Mouse (Mus musculus) neural tube, embryonic 12.5 days (tissue): ENCODE results near the gene Adcy5. TPM values are rescaled to one million over a fixed set of nuclear protein-coding genes. Genes with fewer than 3 reads are reported as not detected.

Experiments used
- ATAC-seq: fragments of 200-750 bp; cut with Nextera tagmentation; 2 replicates; pipeline ENCODE4 v1.8.0; 2017; ENCODE audit warnings: low read depth, mild to moderate bottlenecking, moderate TSS enrichment, moderate library complexity; ENCODE audit not compliant: low FRiP score
- H3K27ac ChIP-seq: fragments of 300-500 bp; sonication (generic); 2 replicates; pipeline ENCODE4 v1.5.1; 2016
- H3K27me3 ChIP-seq: fragments of 300-500 bp; sonication (generic); replicated peaks from 2 replicates; pipeline ENCODE4 v1.6.1; 2016; ENCODE audit warnings: mild to moderate bottlenecking
- H3K36me3 ChIP-seq: fragments of 300-500 bp; sonication (generic); 2 replicates; pipeline ENCODE4 v1.6.1; 2016; ENCODE audit warnings: mild to moderate bottlenecking
- H3K4me1 ChIP-seq: fragments of 300-500 bp; sonication (generic); 2 replicates; pipeline ENCODE4 v1.6.1; 2016
- H3K4me2 ChIP-seq: fragments of 300-500 bp; sonication (generic); replicated peaks from 2 replicates; pipeline ENCODE4 v1.6.1; 2016; ENCODE audit warnings: mild to moderate bottlenecking
- H3K4me3 ChIP-seq: fragments of 300-500 bp; sonication (generic); 2 replicates; pipeline ENCODE4 v1.5.1; 2016
- H3K9ac ChIP-seq: fragments of 300-500 bp; sonication (generic); 2 replicates; pipeline ENCODE4 v1.6.1; 2016; ENCODE audit warnings: mild to moderate bottlenecking
- H3K9me3 ChIP-seq: fragments of 300-500 bp; sonication (generic); 2 replicates; pipeline ENCODE4 v1.6.1; 2016; ENCODE audit warnings: mild to moderate bottlenecking
- WGBS: fragments of 180-500 bp; shearing (Covaris S2); methylation state at CpG from one replicate; pipeline ENCODE4 v1.1.7; 2016; 5-methylcytosine and 5-hydroxymethylcytosine counted together
- polyA plus RNA-seq: library from polyadenylated mRNA; unstranded; fragments of >200 nt; fragmentation: Nextera tagmentation; extraction: Ambion mirVana; gene quantifications from 2 replicates; pipeline ENCODE4 v1.2.1, GENCODE M21; 2016

The Adcy5 gene
- polyA plus RNA-seq, 1 experiment from 2014 or later = 3.8 TPM

- H3K4me3 ChIP-seq = no peak overlapping the region
- WGBS = 66% methylated on average over 4 of the region's 4 CpGs
- H3K4me2 ChIP-seq = peak overlapping the region; percentile 37
- H3K9ac ChIP-seq = no peak overlapping the region
- H3K36me3 ChIP-seq = no peaks in the 10 kb centered on the region
- ATAC-seq = no peak
- H3K27me3 ChIP-seq = peaks cover 19% of the 10 kb centered on the region
- peaks cover 70% of the 10 kb centered on the region for H3K4me1 ChIP-seq
- H3K27ac ChIP-seq = no peak overlapping the region
- no peaks in the 10 kb centered on the region for H3K9me3 ChIP-seq
These were observed 5.3 kb downstream of the Adcy5 start for GRCm38 (mm10) chr16:35159991-35160390.

- Histone ChIP-seq H3K27me3 (no peaks in the 10 kb centered on the region), H3K4me1 (peaks cover 39% of the 10 kb centered on the region), H3K9me3 (no peaks in the 10 kb centered on the region), H3K27ac (no peak overlapping the region; the same call in 1 of the 2 replicates), H3K4me2 (peak overlapping the region; percentile 31), H3K36me3 (no peaks in the 10 kb centered on the region), H3K4me3 (no peak overlapping the region; the same call in 1 of the 2 replicates), H3K9ac (peak overlapping the region; percentile 5; the same call in 1 of the 2 replicates)
- peak; percentile 83 for ATAC-seq
- 39% methylated on average over 19 of the region's 19 CpGs for WGBS
These were observed 9.9 kb downstream of the Adcy5 start for GRCm38 (mm10) chr16:35164361-35165224.

- Histone ChIP-seq H3K4me1 (peaks cover 31% of the 10 kb centered on the region), H3K4me3 (no peak overlapping the region), H3K36me3 (no peaks in the 10 kb centered on the region), H3K9me3 (no peaks in the 10 kb centered on the region), H3K9ac (no peak overlapping the region), H3K4me2 (peak overlapping the region; percentile 31; the same call in 1 of the 2 replicates), H3K27me3 (no peaks in the 10 kb centered on the region), H3K27ac (no peak overlapping the region)
- ATAC-seq = no peak
- 83% methylated on average over 6 of the region's 6 CpGs for WGBS
These were observed 10.7 kb downstream of the Adcy5 start for GRCm38 (mm10) chr16:35165361-35165760.

GRCm38 (mm10) chr16:35165788-35166187, 11.1 kb downstream of the Adcy5 start:
- Histone ChIP-seq H3K27ac (no peak overlapping the region), H3K9me3 (no peaks in the 10 kb centered on the region), H3K4me2 (no peak overlapping the region), H3K36me3 (no peaks in the 10 kb centered on the region), H3K4me3 (no peak overlapping the region), H3K4me1 (peaks cover 27% of the 10 kb centered on the region), H3K27me3 (no peaks in the 10 kb centered on the region), H3K9ac (no peak overlapping the region)
- ATAC-seq = no peak
- 88% methylated on average over 3 of the region's 3 CpGs for WGBS

- no peaks in the 10 kb centered on the region for H3K9me3 ChIP-seq
- no peaks in the 10 kb centered on the region for H3K36me3 ChIP-seq
- no peak for ATAC-seq
- H3K4me3 ChIP-seq = no peak overlapping the region
- H3K27me3 ChIP-seq = no peaks in the 10 kb centered on the region
- peaks cover 13% of the 10 kb centered on the region for H3K4me1 ChIP-seq
- H3K27ac ChIP-seq = no peak overlapping the region
- WGBS = 81% methylated on average over 7 of the region's 7 CpGs
- H3K9ac ChIP-seq = no peak overlapping the region
- H3K4me2 ChIP-seq = no peak overlapping the region
These were observed 14.8 kb downstream of the Adcy5 start for GRCm38 (mm10) chr16:35169431-35169830.

- H3K36me3 ChIP-seq = no peaks in the 10 kb centered on the region
- H3K9ac ChIP-seq = no peak overlapping the region
- no peak for ATAC-seq
- H3K27me3 ChIP-seq = no peaks in the 10 kb centered on the region
- 0 out of 2 replicates have a peak, but pooled peaks cover 3% of the 10 kb centered on the region for H3K4me1 ChIP-seq
- WGBS = 91% methylated on average over 5 of the region's 5 CpGs
- no peaks in the 10 kb centered on the region for H3K9me3 ChIP-seq
- no peak overlapping the region for H3K4me3 ChIP-seq
- H3K4me2 ChIP-seq = no peak overlapping the region
- no peak overlapping the region for H3K27ac ChIP-seq
These were observed 17.5 kb downstream of the Adcy5 start for GRCm38 (mm10) chr16:35172195-35172594.

- 0 out of 2 replicates have a peak, but pooled peaks cover 3% of the 10 kb centered on the region for H3K36me3 ChIP-seq
- no peak overlapping the region for H3K9ac ChIP-seq
- H3K27ac ChIP-seq = no peak overlapping the region
- WGBS = 83% methylated on average over 3 of the region's 3 CpGs
- peaks cover 6% of the 10 kb centered on the region for H3K4me1 ChIP-seq
- no peak overlapping the region for H3K4me2 ChIP-seq
- H3K9me3 ChIP-seq = no peaks in the 10 kb centered on the region
- no peak overlapping the region for H3K4me3 ChIP-seq
- no peaks in the 10 kb centered on the region for H3K27me3 ChIP-seq
- no peak for ATAC-seq
These were observed 23.8 kb downstream of the Adcy5 start for GRCm38 (mm10) chr16:35178516-35178915.

- H3K4me3 ChIP-seq = no peak overlapping the region
- H3K4me1 ChIP-seq = peaks cover 6% of the 10 kb centered on the region
- no peak overlapping the region for H3K4me2 ChIP-seq
- WGBS = 67% methylated on average over 8 of the region's 8 CpGs
- no peaks in the 10 kb centered on the region for H3K27me3 ChIP-seq
- H3K27ac ChIP-seq = no peak overlapping the region
- H3K36me3 ChIP-seq = 0 out of 2 replicates have a peak, but pooled peaks cover 3% of the 10 kb centered on the region
- no peak for ATAC-seq
- no peak overlapping the region for H3K9ac ChIP-seq
- H3K9me3 ChIP-seq = no peaks in the 10 kb centered on the region
These were observed 24.4 kb downstream of the Adcy5 start for GRCm38 (mm10) chr16:35179082-35179481.

- WGBS = 75% methylated on average over 11 of the region's 11 CpGs
These were observed 28.5 kb downstream of the Adcy5 start for GRCm38 (mm10) chr16:35183161-35183560.

GRCm38 (mm10) chr16:35188111-35188510, 33.4 kb downstream of the Adcy5 start:
- no peaks in the 10 kb centered on the region for H3K27me3 ChIP-seq
- H3K4me1 ChIP-seq = peaks cover 2% of the 10 kb centered on the region
- no peaks in the 10 kb centered on the region for H3K9me3 ChIP-seq
- no peak overlapping the region for H3K4me3 ChIP-seq
- no peaks in the 10 kb centered on the region for H3K36me3 ChIP-seq
- no peak overlapping the region for H3K27ac ChIP-seq
- 90% methylated on average over 4 of the region's 4 CpGs for WGBS
- no peak overlapping the region for H3K4me2 ChIP-seq
- ATAC-seq = no peak
- no peak overlapping the region for H3K9ac ChIP-seq

More at GRCm38 (mm10) chr16:35183161-35183560, 28.5 kb downstream of the Adcy5 start:
- no peak for ATAC-seq
- 0 out of 2 replicates have a peak, but pooled peaks cover 3% of the 10 kb centered on the region for H3K36me3 ChIP-seq
- no peak overlapping the region for H3K9ac ChIP-seq
- peaks cover 6% of the 10 kb centered on the region for H3K4me1 ChIP-seq
- H3K9me3 ChIP-seq = no peaks in the 10 kb centered on the region
- H3K4me2 ChIP-seq = no peak overlapping the region
- H3K27ac ChIP-seq = no peak overlapping the region
- no peak overlapping the region for H3K4me3 ChIP-seq
- H3K27me3 ChIP-seq = no peaks in the 10 kb centered on the region

- Histone ChIP-seq H3K27ac (no peak overlapping the region), H3K4me2 (no peak overlapping the region), H3K4me3 (no peak overlapping the region), H3K9me3 (no peaks in the 10 kb centered on the region), H3K4me1 (peaks cover 13% of the 10 kb centered on the region; the same call in 1 of the 2 replicates), H3K9ac (no peak overlapping the region), H3K27me3 (no peaks in the 10 kb centered on the region), H3K36me3 (no peaks in the 10 kb centered on the region)
- no peak for ATAC-seq
- 77% methylated on average over 11 of the region's 11 CpGs for WGBS
These were observed 34.9 kb downstream of the Adcy5 start for GRCm38 (mm10) chr16:35189420-35190141.

GRCm38 (mm10) chr16:35190777-35191176, 36.1 kb downstream of the Adcy5 start:
- no peaks in the 10 kb centered on the region for H3K9me3 ChIP-seq
- 79% methylated on average over 7 of the region's 7 CpGs for WGBS
- H3K27ac ChIP-seq = no peak overlapping the region
- 0 out of 2 replicates have a peak, but pooled peaks have one; percentile 4 for ATAC-seq
- H3K4me2 ChIP-seq = no peak overlapping the region
- H3K36me3 ChIP-seq = no peaks in the 10 kb centered on the region
- H3K4me1 ChIP-seq = peaks cover 13% of the 10 kb centered on the region; the same call in 1 of the 2 replicates
- H3K27me3 ChIP-seq = no peaks in the 10 kb centered on the region
- no peak overlapping the region for H3K9ac ChIP-seq
- H3K4me3 ChIP-seq = no peak overlapping the region
